8 mouse cellular contexts compared by ENCODE assay signal in the genomic region with DNA sequence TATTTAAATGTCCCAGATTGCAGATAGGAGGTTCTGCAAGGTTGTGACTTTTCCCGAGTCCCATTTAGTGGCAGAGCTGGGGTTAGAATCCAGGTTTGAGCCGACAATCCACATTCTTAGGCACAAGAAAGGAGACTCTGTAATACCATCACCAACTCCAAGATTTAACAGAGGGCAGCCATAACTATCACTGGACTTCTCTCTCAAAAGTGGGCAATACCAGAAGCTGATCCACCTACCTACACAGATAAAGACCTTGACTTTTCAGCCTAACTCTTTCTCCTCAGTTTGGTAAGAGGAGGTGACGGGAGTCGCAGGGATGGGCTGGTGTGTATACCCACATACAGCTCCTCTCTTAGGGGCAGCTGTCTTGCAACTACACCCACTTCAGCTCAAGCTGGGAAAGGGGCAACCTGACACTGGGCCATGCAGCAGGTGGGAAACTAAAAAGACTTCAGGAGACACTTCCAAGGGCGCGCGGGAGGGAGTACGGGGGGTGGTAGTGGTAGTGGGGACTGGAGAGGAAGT. TPM values are rescaled to one million over a fixed set of nuclear protein-coding genes. Genes with fewer than 3 reads are reported as not detected.
A peak's percentile ranks its signal among the peaks of the same experiment; 100 is the strongest.
DNase-seq lines count a peak whose midpoint lies in the region; ATAC-seq and TF ChIP-seq lines count a peak whose summit lies in the region.

No protein-coding gene starts in this region.

- H3K4me2 ChIP-seq in heart, embryonic 14.5 days (ENCODE audit: low read length), result peak overlapping the region; percentile 82
- peak overlapping the region; percentile 98 for H3K4me2 ChIP-seq in forebrain, postnatal 0 days (ENCODE audit: low read depth)

- WGBS in heart, embryonic 14.5 days, result 8% methylated on average over 8 of the region's 8 CpGs
- WGBS in forebrain, postnatal 0 days, result 2% methylated on average over 8 of the region's 8 CpGs
- 3% methylated on average over 8 of the region's 8 CpGs for WGBS in midbrain, embryonic 10.5 days

- peak overlapping the region; percentile 97 for H3K9ac ChIP-seq in heart, embryonic 14.5 days (ENCODE audit: low read length)
- H3K9ac ChIP-seq in forebrain, postnatal 0 days, result peak overlapping the region; percentile 65

- intact Hi-C loops in heart, postnatal 14 days (cut with DNase I), result loop anchor here (10.0 kb wide), 1 partner anchor 322 kb away; the partner anchor contains the start of gene Per1

- DNase-seq in heart, postnatal 14 days, result no peak
- DNase-seq in ES-CJ7 (ENCODE audit: low read depth, low spot score), result peak; percentile 38
- no peak for DNase-seq in forebrain, postnatal 0 days
- no peak for DNase-seq in midbrain, embryonic 10.5 days (ENCODE audit: low spot score)
- DNase-seq in right cerebral cortex, postnatal 10 days (ENCODE audit: low spot score in 2 of 2), result no peak
- no peak for DNase-seq in frontal cortex, postnatal 36 days (ENCODE audit: low spot score in 2 of 2)
- DNase-seq in gastrocnemius, adult 8-10 months (ENCODE audit: low spot score in 2 of 2), result no peak

- no peaks in the 10 kb centered on the region for H3K9me3 ChIP-seq in heart, embryonic 14.5 days (ENCODE audit: control insufficient read depth, low read length)
- no peaks in the 10 kb centered on the region for H3K9me3 ChIP-seq in forebrain, postnatal 0 days (ENCODE audit: low read length)
- no peaks in the 10 kb centered on the region for H3K9me3 ChIP-seq in midbrain, embryonic 10.5 days (replicated peaks)

- H3K36me3 ChIP-seq in heart, embryonic 14.5 days (ENCODE audit: control insufficient read depth, insufficient read depth, low read length), result peaks cover 16% of the 10 kb centered on the region
- peaks cover 10% of the 10 kb centered on the region for H3K36me3 ChIP-seq in forebrain, postnatal 0 days (ENCODE audit: insufficient read depth)
- H3K36me3 ChIP-seq in midbrain, embryonic 10.5 days, result peaks cover 15% of the 10 kb centered on the region

- peaks cover 14% of the 10 kb centered on the region for H3K27me3 ChIP-seq in heart, embryonic 14.5 days (ENCODE audit: control insufficient read depth, insufficient read depth, low read length)
- H3K27me3 ChIP-seq in forebrain, postnatal 0 days (ENCODE audit: insufficient read depth, low read length), result peaks cover 15% of the 10 kb centered on the region; the same call in 1 of the 2 replicates
- peaks cover 21% of the 10 kb centered on the region for H3K27me3 ChIP-seq in midbrain, embryonic 10.5 days (ENCODE audit: low read depth, poor library complexity, severe bottlenecking)

- no peak for ATAC-seq in heart, embryonic 14.5 days (ENCODE audit: insufficient number of reproducible peaks, insufficient read depth, low FRiP score, low read depth)
- no peak for ATAC-seq in forebrain, postnatal 0 days

- H3K4me1 ChIP-seq in heart, embryonic 14.5 days (ENCODE audit: control insufficient read depth in 2 of 2, insufficient read depth in 2 of 2, low read length in 2 of 2), result peaks cover 49 to 67% of the 10 kb centered on the region in 2 experiments
- peaks cover 45% of the 10 kb centered on the region for H3K4me1 ChIP-seq in forebrain, postnatal 0 days (ENCODE audit: insufficient read depth)
- H3K4me1 ChIP-seq in midbrain, embryonic 10.5 days, result peaks cover 99% of the 10 kb centered on the region

- H3K4me3 ChIP-seq in heart, embryonic 14.5 days (ENCODE audit: control insufficient read depth in 1 of 2, insufficient read depth in 1 of 2, low read depth in 1 of 2, low read length in 2 of 2), result peak overlapping the region; percentile 29 to 63
- H3K4me3 ChIP-seq in forebrain, postnatal 0 days (ENCODE audit: low read depth, low read length), result peak overlapping the region; percentile 71
- peak overlapping the region; percentile 93 for H3K4me3 ChIP-seq in midbrain, embryonic 10.5 days

- H3K27ac ChIP-seq in heart, embryonic 14.5 days (replicated peaks in 1 of 2; ENCODE audit: control insufficient read depth in 1 of 2, insufficient read depth in 1 of 2, low read depth in 2 of 2, low read length in 2 of 2), result peak overlapping the region; percentile 87 to 98
- peak overlapping the region; percentile 99 for H3K27ac ChIP-seq in forebrain, postnatal 0 days (ENCODE audit: low read depth, low read length)
- peak overlapping the region; percentile 99 for H3K27ac ChIP-seq in midbrain, embryonic 10.5 days (replicated peaks)

- no peak for TF ChIP-seq CTCF in forebrain, postnatal 0 days (IDR thresholded peaks at IDR 0.05; ENCODE audit: low read depth)

RNA-seq across cellular contexts. Expression of gene Kdm6b, which starts 3.5 kb away (rescaled TPM):
- polyA plus RNA-seq in heart, embryonic 14.5 days (2014; fragmentation: Nextera tagmentation; extraction: Ambion mirVana), result 18.0 and 22.0 TPM in 2 replicates
- total RNA-seq in heart, postnatal 14 days (2021), result 10 to 100 TPM; 45.7 to 50.6 TPM
- 10.2 and 15.0 TPM in 2 replicates for total RNA-seq in forebrain, postnatal 0 days (2014; rRNA removed)
- polyA plus RNA-seq in forebrain, postnatal 0 days (2015; fragmentation: Nextera tagmentation; extraction: Ambion mirVana), result 18.1 and 30.2 TPM in 2 replicates
- polyA plus RNA-seq in midbrain, embryonic 10.5 days (2016; fragmentation: Nextera tagmentation; extraction: Ambion mirVana), result 31.8 and 37.1 TPM in 2 replicates
- 10 to 100 TPM; 19.1 to 22.9 (median 20.8) TPM for total RNA-seq in gastrocnemius, adult 8-10 months (2022)

RNA-seq across cellular contexts. Expression of gene Tmem88, which starts 19.0 kb away (rescaled TPM):
- polyA plus RNA-seq in heart, embryonic 14.5 days (2014; fragmentation: Nextera tagmentation; extraction: Ambion mirVana), result 43.1 and 46.7 TPM in 2 replicates
- total RNA-seq in heart, postnatal 14 days (2021), result 10 to 100 TPM; 37.4 to 39.6 TPM
- 2.0 and 2.4 TPM in 2 replicates for total RNA-seq in forebrain, postnatal 0 days (2014; rRNA removed)
- 6.8 and 7.7 TPM in 2 replicates for polyA plus RNA-seq in forebrain, postnatal 0 days (2015; fragmentation: Nextera tagmentation; extraction: Ambion mirVana)
- 16.9 and 21.4 TPM in 2 replicates for polyA plus RNA-seq in midbrain, embryonic 10.5 days (2016; fragmentation: Nextera tagmentation; extraction: Ambion mirVana)
- 1 to 10 TPM; 4.1 to 4.6 (median 4.1) TPM for total RNA-seq in gastrocnemius, adult 8-10 months (2022)

RNA-seq across cellular contexts. Expression of gene Cyb5d1, which starts 21.6 kb away (rescaled TPM):
- 19.9 and 22.1 TPM in 2 replicates for polyA plus RNA-seq in heart, embryonic 14.5 days (2014; fragmentation: Nextera tagmentation; extraction: Ambion mirVana)
- total RNA-seq in heart, postnatal 14 days (2021), result 10 to 100 TPM; 25.0 to 29.3 TPM
- 21.1 and 28.9 TPM in 2 replicates for total RNA-seq in forebrain, postnatal 0 days (2014; rRNA removed)
- 17.0 and 24.2 TPM in 2 replicates for polyA plus RNA-seq in forebrain, postnatal 0 days (2015; fragmentation: Nextera tagmentation; extraction: Ambion mirVana)
- 50.4 and 57.3 TPM in 2 replicates for polyA plus RNA-seq in midbrain, embryonic 10.5 days (2016; fragmentation: Nextera tagmentation; extraction: Ambion mirVana)
- total RNA-seq in gastrocnemius, adult 8-10 months (2022), result 10 to 100 TPM; 33.2 to 38.0 (median 36.7) TPM

RNA-seq across cellular contexts. Expression of gene Naa38, which starts 21.7 kb away (rescaled TPM):
- 158 and 174 TPM in 2 replicates for polyA plus RNA-seq in heart, embryonic 14.5 days (2014; fragmentation: Nextera tagmentation; extraction: Ambion mirVana)
- total RNA-seq in heart, postnatal 14 days (2021), result 10 to 100 TPM; 85.4 to 91.7 TPM
- 47.7 and 59.2 TPM in 2 replicates for total RNA-seq in forebrain, postnatal 0 days (2014; rRNA removed)
- 125 and 141 TPM in 2 replicates for polyA plus RNA-seq in forebrain, postnatal 0 days (2015; fragmentation: Nextera tagmentation; extraction: Ambion mirVana)
- 145 and 146 TPM in 2 replicates for polyA plus RNA-seq in midbrain, embryonic 10.5 days (2016; fragmentation: Nextera tagmentation; extraction: Ambion mirVana)
- total RNA-seq in gastrocnemius, adult 8-10 months (2022), result 10 to 100 TPM; 73.2 to 78.1 (median 75.7) TPM

RNA-seq across cellular contexts. Expression of gene Chd3, which starts 47.8 kb away (rescaled TPM):
- polyA plus RNA-seq in heart, embryonic 14.5 days (2014; fragmentation: Nextera tagmentation; extraction: Ambion mirVana), result 16.5 TPM in 2 replicates
- 10 to 100 TPM; 45.4 to 47.4 TPM for total RNA-seq in heart, postnatal 14 days (2021)
- 356 and 381 TPM in 2 replicates for total RNA-seq in forebrain, postnatal 0 days (2014; rRNA removed)
- polyA plus RNA-seq in forebrain, postnatal 0 days (2015; fragmentation: Nextera tagmentation; extraction: Ambion mirVana), result 55.3 and 74.7 TPM in 2 replicates
- 41.7 and 50.6 TPM in 2 replicates for polyA plus RNA-seq in midbrain, embryonic 10.5 days (2016; fragmentation: Nextera tagmentation; extraction: Ambion mirVana)
- total RNA-seq in gastrocnemius, adult 8-10 months (2022), result 1 to 10 TPM; 4.2 to 9.0 (median 5.5) TPM

Comparison
In these comparisons a context has a peak if more than half of its experiments do, and no peak if none do; other contexts are left out.
1. RNA of gene Tmem88, which starts 19.0 kb away (total RNA-seq): 37.4 to 39.6 TPM in heart, postnatal 14 days; 4.1 to 4.6 TPM in gastrocnemius, adult 8-10 months and 2.0 to 2.4 TPM in forebrain, postnatal 0 days; every median in the first group is over 4 times any median in the second.
2. Peak in every context shown above with its lines, with median percentiles within 50 percentile points of each other: H3K27ac ChIP-seq and H3K4me3 ChIP-seq.